Mouse (Mus musculus): ENCODE results near the gene Gm49393. TPM values are rescaled to one million over a fixed set of nuclear protein-coding genes. Genes with fewer than 3 reads are reported as not detected.
"Not testable (repeated sequence)": the region's sequence is repeated elsewhere in the genome, so short reads cannot be mapped to it uniquely, and the experiment has no call there.

Gm49393 gene
- polyA plus RNA-seq (2015; fragmentation: Nextera tagmentation; extraction: Ambion mirVana), result not detected in 2 replicates

DNA sequence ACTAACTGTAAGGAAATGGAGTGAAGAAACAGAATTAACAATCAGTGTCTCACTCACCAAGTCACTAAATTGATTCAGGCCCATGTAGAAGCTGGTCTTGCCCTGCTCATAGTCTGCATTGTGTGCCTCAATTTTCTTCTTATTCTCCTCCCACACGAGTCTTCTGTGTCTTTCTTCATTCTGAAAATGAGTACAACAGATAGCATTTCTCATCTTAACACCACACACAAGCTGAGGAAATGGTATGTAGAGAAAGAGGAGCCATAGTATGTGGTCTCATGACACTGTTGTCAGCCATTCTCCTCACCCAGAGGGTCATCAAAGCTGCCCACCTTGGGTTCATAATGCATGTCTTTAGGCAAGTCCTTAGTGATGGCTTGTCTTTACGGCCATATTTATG is at the start of gene Gm49393:
Gene Gm49393, minus strand, starts transcription at position 101 of the 400 bp plus-strand sequence.
- not testable (repeated sequence) for ATAC-seq (ENCODE audit: insufficient number of reproducible peaks, insufficient read depth, low FRiP score, low TSS enrichment, low read depth)
- 65% methylated on average over 2 of the region's 2 CpGs for WGBS

DNA sequence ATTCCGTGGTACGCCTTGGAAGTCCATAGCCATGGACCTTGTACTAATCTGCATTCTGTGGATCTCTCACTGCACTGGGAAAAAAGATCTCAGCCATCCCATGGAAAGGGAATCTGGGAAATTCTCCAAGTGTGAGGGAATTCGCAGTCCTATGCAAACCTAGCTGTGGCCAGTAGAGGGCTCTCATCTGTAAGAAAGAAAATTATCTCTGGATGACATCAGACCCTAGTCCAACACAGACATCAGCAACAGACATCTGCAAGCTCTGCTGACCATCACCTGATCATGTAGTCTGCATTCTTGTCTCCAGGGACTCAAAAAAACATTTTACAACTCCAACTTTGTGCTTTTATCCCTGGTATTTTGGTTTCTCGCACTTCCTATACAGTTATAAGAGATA is 36.9 kb upstream of the Gm49393 start:
- H3K9ac ChIP-seq; H3K9me3 ChIP-seq; H3K4me2 ChIP-seq; H3K4me3 ChIP-seq; H3K4me1 ChIP-seq; H3K27me3 ChIP-seq; H3K27ac ChIP-seq; ATAC-seq (ENCODE audit: insufficient number of reproducible peaks, insufficient read depth, low FRiP score, low TSS enrichment, low read depth); H3K36me3 ChIP-seq: not testable (repeated sequence)
- WGBS, result 70% methylated on average over 4 of the region's 4 CpGs

More for the DNA sequence above, at the start of gene Gm49393:
- not testable (repeated sequence) for H3K9me3 ChIP-seq, H3K4me1 ChIP-seq, H3K36me3 ChIP-seq, H3K27ac ChIP-seq, H3K27me3 ChIP-seq, H3K4me2 ChIP-seq, H3K9ac ChIP-seq, H3K4me3 ChIP-seq

DNA sequence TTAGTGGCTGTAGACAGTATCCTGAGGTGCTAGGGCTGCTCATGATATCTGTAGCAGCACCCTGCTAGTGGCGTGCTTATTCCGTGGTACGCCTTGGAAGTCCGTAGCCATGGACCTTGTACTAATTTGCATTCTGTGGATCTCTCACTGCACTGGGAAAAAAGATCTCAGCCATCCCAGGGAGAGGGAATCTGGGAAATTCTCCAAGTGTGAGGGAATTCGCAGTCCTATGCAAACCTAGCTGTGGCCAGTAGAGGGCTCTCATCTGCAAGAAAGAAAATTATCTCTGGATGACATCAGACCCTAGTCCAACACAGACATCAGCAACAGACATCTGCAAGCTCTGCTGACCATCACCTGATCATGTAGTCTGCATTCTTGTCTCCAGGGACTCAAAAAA is 28.6 kb upstream of the Gm49393 start:
- H3K36me3 ChIP-seq; ATAC-seq (ENCODE audit: insufficient number of reproducible peaks, insufficient read depth, low FRiP score, low TSS enrichment, low read depth); H3K4me3 ChIP-seq; H3K27ac ChIP-seq; H3K9ac ChIP-seq; H3K4me1 ChIP-seq; H3K9me3 ChIP-seq; H3K27me3 ChIP-seq; H3K4me2 ChIP-seq: not testable (repeated sequence)
- 35% methylated on average over 5 of the region's 5 CpGs for WGBS

DNA sequence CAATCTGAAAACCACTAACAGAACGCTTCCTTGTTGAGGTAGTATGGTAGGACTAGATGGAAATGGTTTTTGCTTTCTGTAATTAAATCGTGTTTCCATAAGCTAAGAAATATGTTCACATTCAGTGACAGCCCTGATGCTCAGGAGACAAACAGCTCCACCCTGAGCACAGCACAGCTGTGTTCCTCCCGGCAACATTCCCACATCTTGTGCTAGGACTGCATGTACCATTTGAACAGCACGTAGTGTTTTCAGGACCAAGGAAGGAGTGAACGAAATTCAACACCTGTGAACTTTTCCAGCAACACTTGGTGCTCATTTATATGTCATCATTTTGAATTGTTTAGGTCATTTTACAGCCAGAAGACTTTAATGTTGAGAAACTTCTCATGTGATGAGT is 26.3 kb upstream of the Gm49393 start:
- Histone ChIP-seq H3K4me3 (no peak overlapping the region), H3K36me3 (no peaks in the 10 kb centered on the region), H3K27ac (no peak overlapping the region), H3K27me3 (no peaks in the 10 kb centered on the region), H3K4me2 (no peak overlapping the region), H3K9ac (no peak overlapping the region), H3K4me1 (no peaks in the 10 kb centered on the region), H3K9me3 (peaks cover 8% of the 10 kb centered on the region)
- no peak for ATAC-seq (ENCODE audit: insufficient number of reproducible peaks, insufficient read depth, low FRiP score, low TSS enrichment, low read depth)
- 64% methylated on average over 5 of the region's 5 CpGs for WGBS

DNA sequence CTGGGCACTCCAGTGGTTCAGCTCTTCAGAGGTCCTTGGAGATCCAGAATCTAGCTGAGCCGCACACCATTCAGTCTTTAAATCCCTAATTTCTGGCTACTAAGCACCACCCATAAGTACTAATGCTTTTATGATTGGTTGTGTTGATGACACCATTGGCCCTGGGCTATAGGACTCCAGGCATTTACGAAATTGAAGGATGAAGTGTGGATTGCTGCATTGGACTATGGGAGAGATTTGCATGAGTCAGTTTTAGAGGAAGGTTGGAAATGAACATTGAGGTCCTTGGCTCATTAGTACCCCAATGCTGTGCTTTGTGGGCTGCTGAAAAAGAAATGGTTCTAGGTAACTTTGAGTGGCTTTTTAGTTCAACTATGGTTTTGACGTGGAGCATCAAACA is 6.5 kb upstream of the Gm49393 start, which contains the start of gene Tpbpa:
Gene Tpbpa, minus strand, starts transcription at position 101 of the 400 bp plus-strand sequence.
- H3K9ac ChIP-seq; H3K27me3 ChIP-seq; H3K4me2 ChIP-seq; H3K36me3 ChIP-seq; ATAC-seq (ENCODE audit: insufficient number of reproducible peaks, insufficient read depth, low FRiP score, low TSS enrichment, low read depth); H3K4me3 ChIP-seq; H3K9me3 ChIP-seq; H3K27ac ChIP-seq; H3K4me1 ChIP-seq: not testable (repeated sequence)
- WGBS, result 77% methylated on average over 3 of the region's 3 CpGs

DNA sequence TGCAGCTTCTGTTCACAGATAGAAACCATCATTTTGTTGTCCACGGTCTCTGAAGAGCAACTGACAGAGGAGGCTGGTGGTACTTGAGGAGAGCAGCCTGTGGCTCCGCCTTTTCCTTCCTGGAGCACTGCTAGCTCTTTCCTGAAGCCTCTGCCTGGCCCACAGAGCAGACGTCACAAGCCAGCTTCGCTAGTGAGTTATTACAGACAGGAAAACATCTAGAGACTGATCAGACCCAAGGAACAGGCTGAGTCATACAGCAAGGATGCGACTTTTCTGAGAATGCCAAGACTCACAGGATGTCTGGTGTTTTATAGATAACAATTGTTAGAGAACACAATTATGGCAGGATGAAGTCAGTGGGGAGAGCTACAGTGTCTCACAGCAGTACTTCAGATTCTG is 1.1 kb upstream of the Gm49393 start, which contains the start of the genes Gm49391 and Ctla2a:
Gene Gm49391, minus strand, starts transcription at position 72 of the 402 bp plus-strand sequence.
Gene Ctla2a, minus strand, starts transcription at position 126 of the 402 bp plus-strand sequence.
- no peaks in the 10 kb centered on the region for H3K36me3 ChIP-seq
- H3K4me3 ChIP-seq, result no peak within 1 kb of the TSS
- no peak within 1 kb of the TSS for H3K27ac ChIP-seq
- no peaks in the 10 kb centered on the region for H3K9me3 ChIP-seq
- no peaks in the 10 kb centered on the region for H3K4me1 ChIP-seq
- H3K9ac ChIP-seq, result no peak within 1 kb of the TSS
- WGBS, result 65% methylated on average over 5 of the region's 5 CpGs
- H3K27me3 ChIP-seq, result no peaks in the 10 kb centered on the region
- no peak within 1 kb of the TSS for H3K4me2 ChIP-seq
- ATAC-seq (ENCODE audit: insufficient number of reproducible peaks, insufficient read depth, low FRiP score, low TSS enrichment, low read depth), result no peak

DNA sequence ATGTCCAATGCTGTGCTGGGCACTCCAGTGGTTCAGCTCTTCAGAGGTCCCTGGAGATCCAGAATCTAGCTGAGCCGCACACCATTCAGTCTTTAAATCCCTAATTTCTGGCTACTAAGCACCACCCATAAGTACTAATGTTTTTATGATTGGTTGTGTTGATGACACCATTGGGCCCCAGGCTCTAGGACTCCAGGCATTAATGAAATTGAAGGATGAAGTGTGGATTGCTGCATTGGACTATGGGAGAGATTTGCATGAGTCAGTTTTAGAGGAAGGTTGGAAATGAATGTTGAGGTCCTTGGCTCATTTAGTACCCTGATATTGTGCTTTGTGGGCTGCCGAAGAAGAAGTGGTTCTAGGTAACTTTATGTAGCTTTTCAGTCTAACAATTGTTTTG is 30.6 kb downstream of the Gm49393 start, which contains the start of gene Tpbpb:
Gene Tpbpb, minus strand, starts transcription at position 101 of the 400 bp plus-strand sequence.
- 78% methylated on average over 2 of the region's 2 CpGs for WGBS
- H3K9me3 ChIP-seq; H3K4me3 ChIP-seq; H3K27me3 ChIP-seq; H3K36me3 ChIP-seq; H3K27ac ChIP-seq; H3K9ac ChIP-seq; H3K4me2 ChIP-seq; ATAC-seq (ENCODE audit: insufficient number of reproducible peaks, insufficient read depth, low FRiP score, low TSS enrichment, low read depth); H3K4me1 ChIP-seq: not testable (repeated sequence)

DNA sequence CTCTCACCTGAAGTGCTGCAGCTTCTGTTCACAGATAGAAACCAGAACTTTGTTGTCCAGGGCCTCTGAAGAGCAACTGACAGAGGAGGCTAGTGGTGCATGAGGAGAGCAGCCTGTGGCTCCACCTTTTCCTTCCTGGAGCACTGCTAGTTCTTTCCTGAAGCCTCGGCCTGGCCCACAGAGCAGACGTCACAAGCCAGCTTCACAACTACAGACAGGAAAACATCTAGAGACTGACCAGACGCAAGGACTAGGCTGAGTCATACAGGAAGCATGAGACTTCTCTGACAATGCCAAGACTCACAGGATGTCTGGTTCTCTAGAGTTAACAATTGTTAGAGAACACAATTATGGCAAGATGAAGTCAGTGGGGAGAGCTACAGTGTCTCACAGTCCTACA is 38.1 kb downstream of the Gm49393 start, which contains the start of gene Ctla2b:
Gene Ctla2b, minus strand, starts transcription at position 120 of the 400 bp plus-strand sequence.
- no peaks in the 10 kb centered on the region for H3K4me1 ChIP-seq
- no peak within 1 kb of the TSS for H3K9ac ChIP-seq
- H3K27me3 ChIP-seq, result no peaks in the 10 kb centered on the region
- H3K36me3 ChIP-seq, result no peaks in the 10 kb centered on the region
- no peak within 1 kb of the TSS for H3K27ac ChIP-seq
- no peak within 1 kb of the TSS for H3K4me2 ChIP-seq
- no peak for ATAC-seq (ENCODE audit: insufficient number of reproducible peaks, insufficient read depth, low FRiP score, low TSS enrichment, low read depth)
- WGBS, result 69% methylated on average over 3 of the region's 3 CpGs
- H3K9me3 ChIP-seq, result no peaks in the 10 kb centered on the region
- no peak within 1 kb of the TSS for H3K4me3 ChIP-seq

DNA sequence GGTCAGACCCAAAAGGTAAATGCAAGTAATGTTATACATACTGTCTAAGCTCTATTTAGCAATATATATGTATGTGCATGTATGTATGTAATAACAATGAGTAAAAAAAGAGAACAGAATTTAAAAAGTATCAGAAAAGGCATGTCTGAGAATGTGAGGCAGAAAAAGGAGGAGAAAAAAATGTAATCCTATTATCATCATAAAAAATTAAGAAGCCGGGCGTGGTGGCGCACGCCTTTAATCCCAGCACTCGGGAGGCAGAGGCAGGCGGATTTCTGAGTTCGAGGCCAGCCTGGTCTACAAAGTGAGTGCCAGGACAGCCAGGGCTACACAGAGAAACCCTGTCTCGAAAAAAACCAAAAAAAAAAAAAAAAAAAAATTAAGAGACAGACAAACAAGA is 38.6 kb downstream of the Gm49393 start, which contains the start of gene Gm49392:
Gene Gm49392, minus strand, starts transcription at position 101 of the 400 bp plus-strand sequence.
- not testable (repeated sequence) for H3K27ac ChIP-seq; H3K27me3 ChIP-seq; ATAC-seq (ENCODE audit: insufficient number of reproducible peaks, insufficient read depth, low FRiP score, low TSS enrichment, low read depth); H3K4me1 ChIP-seq; H3K9me3 ChIP-seq; H3K9ac ChIP-seq; H3K36me3 ChIP-seq; H3K4me2 ChIP-seq; H3K4me3 ChIP-seq
- WGBS, result 84% methylated on average over 8 of the region's 8 CpGs

DNA sequence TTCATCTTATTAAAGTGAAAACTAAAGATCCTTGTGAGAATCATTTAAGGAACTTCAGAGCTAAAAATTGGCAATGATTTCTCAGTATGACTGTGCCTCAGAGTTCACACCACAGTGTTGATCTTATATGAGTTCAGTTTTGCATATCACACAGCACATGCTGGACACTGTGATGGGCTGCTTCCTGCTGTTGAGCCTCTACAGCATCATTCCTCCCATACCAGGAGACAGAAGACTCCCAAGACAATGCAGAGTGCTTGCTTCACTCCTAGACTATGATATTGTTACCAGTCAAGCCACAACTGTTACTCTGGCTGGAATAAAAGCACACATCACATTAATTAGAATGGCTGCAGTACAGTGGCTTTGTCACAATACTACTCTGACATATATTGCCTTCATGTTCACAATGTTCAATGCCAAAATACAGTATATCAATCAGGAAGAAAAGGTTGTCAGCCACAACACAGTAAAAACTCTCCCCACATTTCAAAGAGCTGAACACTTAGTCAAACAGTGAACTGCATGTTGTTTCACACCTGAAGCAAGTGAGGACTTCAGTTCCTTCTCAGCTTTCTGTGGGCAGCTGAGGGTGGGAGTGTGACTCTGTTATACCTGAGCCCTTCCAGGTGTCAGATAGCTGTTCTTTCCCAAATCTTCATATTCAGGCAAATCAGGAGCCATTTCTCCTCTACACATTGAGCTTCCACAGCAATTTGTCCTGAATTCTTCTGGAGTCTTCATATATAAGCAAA is 39.8 kb downstream of the Gm49393 start:
- Histone ChIP-seq H3K9me3 (no peaks in the 10 kb centered on the region), H3K9ac (no peak overlapping the region), H3K4me3 (no peak overlapping the region), H3K4me1 (no peaks in the 10 kb centered on the region), H3K4me2 (no peak overlapping the region), H3K27ac (no peak overlapping the region), H3K27me3 (no peaks in the 10 kb centered on the region), H3K36me3 (no peaks in the 10 kb centered on the region)
- no peak for ATAC-seq (ENCODE audit: insufficient number of reproducible peaks, insufficient read depth, low FRiP score, low TSS enrichment, low read depth)

DNA sequence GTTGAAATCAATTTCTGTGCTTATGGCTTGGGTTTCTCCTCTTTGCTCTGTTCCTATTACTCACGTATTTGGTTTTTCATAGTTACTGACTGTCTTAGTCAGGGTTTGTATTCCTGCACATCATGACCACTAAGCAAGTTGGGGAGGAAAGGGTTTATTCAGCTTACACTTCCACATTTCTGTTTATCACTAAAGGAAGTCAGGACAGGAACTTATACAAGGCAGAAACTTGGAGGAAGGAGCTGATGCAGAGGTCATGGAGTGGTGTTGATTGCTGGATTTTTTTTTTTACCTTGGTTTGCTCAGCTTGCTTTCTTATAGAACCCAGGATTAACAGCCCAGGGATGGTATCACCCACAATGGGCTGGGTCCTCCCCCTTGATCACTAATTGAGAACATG is 43.1 kb downstream of the Gm49393 start:
- 86% methylated on average over 1 of the region's 1 CpGs for WGBS
- Histone ChIP-seq H3K36me3 (no peaks in the 10 kb centered on the region), H3K27me3 (no peaks in the 10 kb centered on the region), H3K4me3 (no peak overlapping the region), H3K9ac (no peak overlapping the region), H3K4me2 (no peak overlapping the region), H3K27ac (no peak overlapping the region), H3K4me1 (no peaks in the 10 kb centered on the region), H3K9me3 (no peaks in the 10 kb centered on the region)
- no peak for ATAC-seq (ENCODE audit: insufficient number of reproducible peaks, insufficient read depth, low FRiP score, low TSS enrichment, low read depth)

DNA sequence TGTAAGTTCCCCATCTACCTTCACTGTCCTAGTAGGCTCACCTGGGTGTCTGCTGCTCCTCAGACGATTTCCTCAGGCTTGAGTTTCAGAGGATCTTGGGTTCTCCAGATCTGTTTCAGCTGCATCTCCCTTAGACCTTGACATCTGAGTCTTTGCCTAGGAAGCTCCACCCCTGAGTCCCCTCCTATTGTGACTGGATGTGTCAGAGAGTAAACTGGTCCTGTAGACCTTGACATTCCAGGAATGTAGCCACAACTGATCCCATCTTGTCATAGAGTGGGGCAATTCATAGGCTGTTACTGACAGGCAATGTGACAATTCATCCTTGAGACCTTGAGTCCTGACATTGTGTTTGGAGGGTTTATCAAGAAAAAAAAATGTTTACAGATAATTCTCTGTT is 71.1 kb downstream of the Gm49393 start, which contains the start of gene 4930486L24Rik:
Gene 4930486L24Rik, minus strand, starts transcription at position 195 of the 400 bp plus-strand sequence.
- ATAC-seq (ENCODE audit: insufficient number of reproducible peaks, insufficient read depth, low FRiP score, low TSS enrichment, low read depth), result no peak
- Histone ChIP-seq H3K27me3 (no peaks in the 10 kb centered on the region), H3K4me1 (no peaks in the 10 kb centered on the region), H3K27ac (no peak within 1 kb of the TSS), H3K4me3 (no peak within 1 kb of the TSS), H3K36me3 (no peaks in the 10 kb centered on the region), H3K4me2 (no peak within 1 kb of the TSS), H3K9ac (no peak within 1 kb of the TSS), H3K9me3 (no peaks in the 10 kb centered on the region)
- 61% methylated on average over 1 of the region's 1 CpGs for WGBS
